Mouse (Mus musculus) MEL-GATA-1-ER (cell line): ENCODE measurements at regions not wholly inside any gene's neighbourhood (a gene's known extent, or its start where the extent isn't known, plus 50 kb on each side); places are given as distances from the start of the nearest gene placed in this dataset.

Source experiments
- DNase-seq: peaks from one replicate; pipeline ENCODE4 v3.0.0-alpha.2; 2012; ENCODE audit warnings: low read depth; ENCODE audit errors: extremely low read depth

GRCm38 (mm10) chrX:23556271-23556670 lies 136.6 kb upstream of the Wdr44 start:
- DNase-seq = no peak

- DNase-seq = peak; percentile 19
These were observed 127.3 kb upstream of the Wdr44 start for GRCm38 (mm10) chrX:23565581-23565980.
